Mouse (Mus musculus) embryo, embryonic 10 days (tissue): ENCODE results near the gene Sccpdh.
A peak's percentile ranks its signal among the peaks of the same experiment; 100 is the strongest.
"Not testable (repeated sequence)": the region's sequence is repeated elsewhere in the genome, so short reads cannot be mapped to it uniquely, and the experiment has no call there.

Source experiments
- DNase-seq: peaks from one replicate; pipeline ENCODE4 v3.0.0-alpha.2; 2015; ENCODE audit warnings: low spot score

Gene Sccpdh

DNA sequence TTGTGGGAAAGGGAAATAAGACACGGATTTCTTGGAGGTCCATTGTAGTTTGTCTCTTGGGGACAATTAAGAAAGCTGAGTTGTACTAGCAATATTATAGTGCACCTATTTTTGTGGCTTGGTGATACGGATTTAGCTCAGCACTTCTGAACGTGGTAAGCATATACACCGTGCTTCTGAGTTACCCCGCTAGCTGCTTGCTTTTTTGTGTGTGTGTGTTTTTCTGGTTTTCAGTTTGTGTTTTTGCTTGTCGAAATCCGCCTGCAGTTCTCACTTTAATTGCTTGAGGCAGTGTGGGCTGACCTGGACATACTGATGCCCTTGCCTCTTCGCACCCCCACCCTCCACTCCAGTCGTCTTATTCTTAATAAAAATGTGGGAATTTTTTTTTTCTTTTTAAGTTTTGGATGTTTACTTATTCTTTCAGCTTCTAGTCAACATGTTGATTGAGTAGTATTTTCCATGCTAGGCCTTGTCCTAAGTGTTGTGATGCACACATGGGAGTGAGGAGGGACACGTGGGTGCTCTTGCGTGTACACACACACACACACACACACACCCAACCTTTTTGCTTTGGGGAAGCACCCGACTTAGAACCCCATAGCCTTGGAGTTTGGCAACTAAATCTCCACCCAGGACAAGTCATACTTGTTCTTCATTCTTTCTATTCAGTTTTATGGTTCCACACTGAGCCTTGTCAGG lies 977 bp downstream of the Sccpdh start:
- DNase-seq: peak; percentile 28

DNA sequence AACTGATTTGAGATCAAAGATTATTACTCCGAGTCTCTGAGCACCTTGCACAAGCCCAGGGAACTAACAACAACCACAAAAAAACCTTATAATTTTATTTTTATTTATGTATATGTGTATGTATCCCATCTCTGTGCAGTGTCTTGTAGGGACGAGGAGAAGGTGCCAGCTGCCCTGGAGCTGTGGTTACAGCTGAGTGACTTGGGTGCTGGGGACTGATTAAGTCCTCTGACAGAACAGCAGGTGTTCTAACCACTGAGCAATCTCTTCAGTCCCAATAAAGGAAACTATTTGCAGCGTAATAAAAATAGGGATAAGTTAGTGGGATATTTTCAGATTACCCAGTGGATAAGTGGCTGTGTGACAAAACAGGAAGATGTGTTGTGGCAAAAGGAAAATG lies 6.3 kb downstream of the Sccpdh start:
- DNase-seq: no peak

DNA sequence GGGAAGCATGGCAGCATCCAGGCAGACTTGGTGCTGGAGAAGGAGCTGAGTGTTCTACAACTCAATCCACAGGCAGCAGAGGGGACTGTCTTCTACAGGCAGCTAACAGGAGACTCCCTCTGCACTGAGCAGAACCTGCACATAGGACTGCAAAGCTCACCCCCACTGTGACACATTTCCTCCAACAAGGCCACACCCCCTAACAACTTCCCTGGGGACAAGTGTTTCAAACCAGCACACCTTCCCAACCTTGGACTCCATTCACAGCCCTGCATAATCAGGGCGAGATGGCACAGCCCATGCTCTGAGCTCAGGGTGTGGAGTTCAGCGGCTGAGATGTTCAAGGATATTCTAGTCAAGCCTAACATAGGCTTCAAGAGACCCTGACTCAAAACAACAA lies 9.0 kb downstream of the Sccpdh start:
- DNase-seq: no peak

DNA sequence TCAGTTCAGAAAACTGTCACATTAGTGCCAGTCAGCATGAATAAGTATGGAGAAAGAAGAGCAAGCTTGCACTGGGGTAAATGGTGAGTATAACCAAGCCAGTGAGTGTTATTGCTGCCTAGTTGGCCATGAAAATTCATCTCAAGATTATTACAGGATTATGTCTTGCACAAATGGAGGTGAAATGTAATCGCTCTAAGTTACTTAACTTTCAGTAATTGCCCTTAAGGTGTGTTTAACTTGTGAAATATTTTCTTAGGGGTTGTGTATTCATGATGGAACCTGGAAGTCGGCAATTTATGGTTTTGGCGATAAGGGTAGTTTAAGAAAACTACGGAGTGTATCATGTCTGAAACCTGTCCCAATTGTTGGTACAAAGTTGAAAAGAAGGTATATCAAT lies 11.3 kb downstream of the Sccpdh start:
- no peak for DNase-seq

DNA sequence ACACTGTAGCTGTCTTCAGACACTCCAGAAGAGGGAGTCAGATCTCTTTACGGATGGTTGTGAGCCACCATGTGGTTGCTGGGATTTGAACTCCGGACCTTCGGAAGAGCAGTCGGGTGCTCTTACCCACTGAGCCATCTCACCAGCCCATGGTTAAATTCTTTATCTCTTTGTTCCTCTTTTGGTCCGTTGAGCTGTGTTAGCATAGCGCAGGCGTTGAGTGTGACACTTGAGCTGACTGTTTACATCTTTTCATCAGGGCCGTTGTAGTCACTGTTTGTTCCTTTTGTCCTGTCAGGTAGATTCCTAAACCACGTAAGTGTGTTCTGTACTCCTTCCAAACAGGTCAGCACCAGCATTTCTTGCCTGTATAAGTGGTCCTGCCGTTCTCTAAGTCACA lies 14.7 kb downstream of the Sccpdh start:
- DNase-seq: not testable (repeated sequence)

DNA sequence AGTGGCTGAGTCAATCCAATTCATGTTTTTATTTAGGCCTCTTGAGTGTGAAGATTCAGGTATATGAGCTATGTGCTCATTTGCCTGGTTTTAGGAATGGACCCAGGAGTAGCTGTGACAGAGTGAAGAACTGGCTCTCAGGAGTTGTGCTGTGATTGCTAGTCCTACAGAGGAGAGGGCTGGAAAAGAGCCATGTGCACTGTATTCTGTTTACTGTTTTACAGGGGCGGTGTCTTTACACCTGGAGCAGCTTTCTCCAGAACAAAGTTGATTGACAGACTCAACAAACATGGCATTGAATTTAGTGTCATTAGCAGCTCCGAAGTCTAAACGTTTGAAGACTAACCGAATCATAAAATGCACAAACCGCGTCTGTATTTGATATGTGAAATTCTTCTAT lies 18.3 kb downstream of the Sccpdh start:
- DNase-seq: no peak

DNA sequence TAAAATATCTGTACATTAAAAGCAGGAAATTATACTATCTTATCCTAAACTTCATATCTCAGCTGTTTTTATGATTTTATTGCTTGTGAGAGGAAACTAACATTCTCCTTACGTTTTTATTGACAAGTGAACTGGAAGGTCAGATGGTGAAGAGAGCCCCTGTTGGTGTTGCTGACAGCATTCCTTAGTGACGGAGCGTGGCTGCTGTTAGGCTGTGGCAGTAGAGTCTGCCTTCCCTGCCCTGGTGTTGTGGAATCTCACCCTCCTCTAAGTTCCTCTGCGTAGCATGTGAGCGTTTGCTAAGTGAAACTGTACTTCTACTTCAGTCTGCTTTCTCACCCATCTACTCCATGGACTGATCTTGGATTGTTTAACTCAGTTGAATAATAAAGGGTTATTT lies 18.8 kb downstream of the Sccpdh start:
- no peak for DNase-seq

DNA sequence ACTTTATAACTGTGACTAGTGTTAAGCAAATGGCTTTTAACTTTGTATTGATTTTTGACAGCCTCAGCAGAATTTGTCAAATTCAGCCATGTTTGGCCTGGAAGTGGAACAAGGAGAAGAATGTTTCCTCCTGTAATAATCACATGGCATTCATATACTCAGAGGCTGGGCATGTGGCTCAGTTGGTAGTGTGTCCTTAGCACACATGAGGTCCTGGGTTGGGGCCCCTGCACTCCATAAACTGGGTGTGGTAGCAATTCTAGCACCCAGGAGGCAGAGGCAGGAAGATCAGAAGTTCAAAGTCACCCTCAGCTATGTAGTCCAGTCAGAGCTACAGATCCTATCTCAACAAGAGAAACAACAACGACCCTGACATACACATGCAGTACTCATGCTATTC lies 19.3 kb downstream of the Sccpdh start:
- no peak for DNase-seq

DNA sequence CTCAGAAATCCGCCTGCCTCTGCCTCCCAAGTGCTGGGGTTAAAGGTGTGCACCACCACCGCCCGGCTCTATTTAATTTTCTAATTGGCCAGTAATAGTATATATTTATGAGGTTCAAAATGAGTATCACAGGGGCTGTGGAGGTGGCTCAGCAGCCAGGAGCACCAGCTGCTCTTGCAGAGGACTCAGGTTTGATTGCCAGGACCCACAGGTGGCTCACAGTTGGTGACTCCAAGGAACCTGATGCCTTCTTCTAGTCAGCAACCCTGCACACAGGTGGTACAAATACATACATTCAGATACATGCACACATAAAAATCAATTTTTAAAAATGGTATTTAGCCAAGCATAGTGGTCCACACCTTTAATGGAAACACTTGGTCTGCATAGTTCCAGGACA lies 20.0 kb downstream of the Sccpdh start:
- no peak for DNase-seq

DNA sequence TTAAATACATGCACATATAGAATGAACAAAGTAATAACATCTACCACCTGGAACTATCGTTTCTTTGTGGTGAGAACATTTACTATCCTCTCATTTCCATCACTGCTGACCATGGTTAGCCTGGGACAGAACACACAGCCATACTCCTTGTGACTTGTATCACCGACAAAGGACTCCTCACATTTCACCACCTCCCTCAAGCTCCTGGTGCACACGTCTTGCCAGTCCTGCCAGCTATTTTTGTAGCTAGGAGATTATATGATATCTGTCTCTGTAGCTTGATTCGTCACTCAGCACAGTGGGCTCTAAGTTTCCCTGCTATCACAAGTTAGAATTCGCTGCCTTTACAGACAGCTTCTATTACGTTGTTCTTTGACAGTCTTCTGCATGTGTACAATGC lies 20.4 kb downstream of the Sccpdh start:
- DNase-seq: no peak

DNA sequence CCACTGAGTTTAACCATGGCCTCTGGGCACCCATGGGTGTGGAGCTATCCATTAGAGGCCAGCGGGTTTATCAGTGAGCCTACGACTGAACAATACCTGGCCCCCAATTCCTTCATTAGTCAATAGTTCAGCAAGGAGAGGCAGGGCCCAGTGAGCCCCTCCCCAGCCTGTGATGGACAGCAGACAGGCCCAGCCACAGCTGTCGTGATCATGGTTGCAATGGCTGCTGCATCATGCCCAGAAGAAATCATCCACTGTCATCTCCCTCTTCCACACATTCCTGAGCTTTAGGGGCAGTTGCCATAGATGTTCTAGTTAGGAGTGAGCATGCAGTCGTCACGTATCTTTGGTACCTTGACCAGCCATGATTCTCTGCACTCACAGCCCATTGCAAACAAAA lies 20.9 kb downstream of the Sccpdh start:
- no peak for DNase-seq

DNA sequence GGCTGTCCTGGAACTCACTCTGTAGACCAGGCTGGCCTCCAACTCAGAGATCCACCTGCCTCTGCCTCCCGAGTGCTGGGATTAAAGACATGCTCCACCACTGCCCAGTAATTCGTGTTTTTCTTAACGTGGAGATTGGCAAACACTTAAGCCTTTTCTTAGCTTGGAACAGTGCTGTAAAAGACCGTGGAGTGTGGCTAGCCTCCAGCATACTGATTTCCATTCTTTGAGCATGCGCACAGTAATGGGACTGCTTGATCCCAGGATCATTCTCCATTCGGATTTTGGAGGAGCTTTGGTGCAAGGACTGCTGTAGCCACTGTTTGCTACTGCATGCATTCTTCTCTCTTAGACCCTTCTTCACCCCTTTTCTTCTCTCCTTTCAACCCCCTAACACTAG lies 21.5 kb downstream of the Sccpdh start:
- no peak for DNase-seq

DNA sequence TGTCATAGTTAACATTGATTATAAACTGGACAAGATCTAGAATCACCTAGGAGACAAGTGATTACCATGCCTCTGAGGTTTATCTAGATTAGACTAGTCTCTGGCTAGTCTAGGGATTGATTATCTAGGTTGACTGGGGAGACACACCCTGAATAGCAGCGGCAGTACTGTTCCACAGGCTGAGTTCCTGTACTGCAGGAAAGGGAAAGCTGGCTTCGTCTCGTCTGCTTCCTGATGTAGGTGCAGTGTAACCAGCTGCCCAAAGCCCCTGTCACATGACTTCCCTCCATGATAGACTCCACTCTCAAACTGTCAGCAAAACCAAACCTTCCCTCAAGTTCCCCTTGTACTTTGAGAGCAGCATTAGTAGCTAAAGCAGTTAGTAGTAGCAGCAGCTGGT lies 36.1 kb downstream of the Sccpdh start:
- DNase-seq: no peak

DNA sequence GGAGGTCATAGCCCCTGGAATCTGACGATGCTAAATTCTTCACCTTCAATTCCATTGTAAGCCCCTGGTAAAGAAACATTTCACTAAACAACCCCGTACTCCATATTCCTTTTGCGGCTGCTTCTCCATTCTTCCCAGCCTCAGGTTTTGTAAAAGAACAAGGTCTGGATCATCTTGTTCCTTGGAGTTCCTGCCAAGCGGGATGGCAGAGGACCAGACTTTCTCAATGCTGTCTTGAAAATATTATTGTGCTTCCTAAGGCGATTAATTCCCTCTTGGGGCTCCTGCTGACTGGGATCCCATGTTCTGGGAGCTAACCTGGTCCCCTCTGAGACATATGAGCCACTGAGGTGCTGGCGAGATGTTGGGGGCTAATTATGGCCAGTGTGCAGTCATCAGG lies 37.1 kb downstream of the Sccpdh start:
- DNase-seq: no peak

DNA sequence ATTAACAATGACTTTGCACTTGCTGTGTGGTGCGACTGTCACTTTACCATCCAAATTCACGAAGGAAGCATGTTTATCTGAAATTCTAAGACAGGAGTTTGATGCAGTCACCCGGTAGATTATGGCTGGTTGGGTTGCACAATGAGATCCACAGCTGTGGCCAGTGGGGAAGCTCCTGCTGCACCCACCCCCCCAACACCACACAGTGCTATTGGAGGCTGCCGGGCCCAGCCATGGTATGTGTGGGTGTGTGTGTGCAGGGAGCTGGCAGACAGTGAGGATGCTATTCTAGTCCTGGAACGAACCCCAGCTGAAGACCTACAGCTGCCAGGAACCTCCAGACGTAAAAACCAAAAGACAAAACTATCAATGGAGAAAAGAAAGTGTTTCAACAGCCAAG lies 41.4 kb downstream of the Sccpdh start:
- no peak for DNase-seq

DNA sequence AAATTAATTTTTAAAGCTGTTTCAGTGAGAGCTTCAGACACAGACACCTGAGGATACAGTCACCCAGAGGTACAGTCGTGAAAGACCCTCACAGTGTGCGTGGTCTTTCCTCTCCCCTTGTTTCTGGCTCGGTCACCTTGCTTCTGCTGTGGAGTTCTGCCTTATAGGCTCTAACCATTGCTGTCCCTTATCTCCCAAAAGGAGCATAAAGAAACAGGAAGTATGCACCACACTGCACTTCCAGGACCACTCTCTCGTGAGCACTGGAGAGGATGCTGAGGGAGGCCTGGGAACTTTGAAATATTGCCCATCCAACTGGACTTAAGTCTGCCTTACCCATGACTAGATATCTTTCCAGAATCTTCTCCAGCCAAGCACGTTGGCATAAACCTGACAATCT lies 42.7 kb downstream of the Sccpdh start:
- no peak for DNase-seq

DNA sequence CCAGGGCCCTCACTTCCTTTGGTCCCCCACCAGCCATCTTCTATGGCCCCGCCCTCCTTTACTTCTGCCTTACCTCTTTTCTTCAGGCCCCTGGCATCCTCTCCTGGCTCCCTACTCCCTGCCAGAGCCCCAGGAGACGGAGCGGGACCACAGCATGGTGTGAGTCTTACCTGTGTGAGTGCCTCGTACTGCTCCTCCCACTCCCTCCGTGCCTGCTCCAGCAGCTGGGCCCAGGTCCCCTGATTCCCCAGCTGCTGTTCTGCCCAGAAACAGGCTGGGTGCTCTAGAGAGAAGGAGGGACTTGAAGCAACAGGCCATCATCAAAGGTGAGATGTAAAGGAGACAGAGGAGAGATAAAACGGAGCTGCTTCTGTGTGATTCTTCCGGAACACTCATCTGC lies 44.6 kb downstream of the Sccpdh start:
- no peak for DNase-seq

DNA sequence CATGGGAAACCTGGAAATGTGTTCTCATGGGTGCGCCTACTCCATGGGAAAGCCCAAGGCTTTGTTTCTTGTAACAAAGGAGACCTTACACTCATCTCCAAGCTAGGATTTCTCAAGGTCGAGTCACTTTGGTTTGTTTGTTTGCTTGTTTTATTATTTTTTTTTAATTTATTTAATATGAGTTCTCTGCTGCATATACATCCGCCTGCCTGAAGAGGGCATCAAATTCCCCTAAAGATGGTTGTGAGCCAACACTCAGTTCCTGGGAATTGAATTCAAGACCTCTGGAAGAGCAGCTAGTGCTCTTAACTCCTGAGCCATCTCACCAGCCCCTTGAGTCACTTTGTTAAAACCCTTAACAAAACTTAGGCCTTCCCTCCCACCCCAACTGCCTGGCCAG lies 45.4 kb downstream of the Sccpdh start:
- no peak for DNase-seq

DNA sequence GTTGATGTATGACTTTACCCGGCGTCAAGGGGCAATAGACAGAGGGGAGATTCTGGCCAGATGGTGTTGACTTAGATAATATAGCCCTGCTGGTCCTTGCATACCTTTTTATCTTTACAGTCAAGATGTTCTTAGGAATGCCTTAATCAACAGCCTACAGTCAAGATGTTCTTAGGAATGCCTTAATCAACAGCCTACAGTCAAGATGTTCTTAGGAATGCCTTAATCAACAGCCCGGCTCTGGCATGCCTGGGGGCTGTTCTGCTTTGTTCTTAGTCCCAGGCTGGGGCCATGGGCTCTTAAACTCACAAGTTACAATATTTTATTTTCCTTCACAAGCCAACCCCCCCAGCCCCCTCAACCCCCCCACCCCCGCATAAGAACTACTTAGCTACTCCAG lies 47.3 kb downstream of the Sccpdh start:
- DNase-seq: not testable (repeated sequence)

DNA sequence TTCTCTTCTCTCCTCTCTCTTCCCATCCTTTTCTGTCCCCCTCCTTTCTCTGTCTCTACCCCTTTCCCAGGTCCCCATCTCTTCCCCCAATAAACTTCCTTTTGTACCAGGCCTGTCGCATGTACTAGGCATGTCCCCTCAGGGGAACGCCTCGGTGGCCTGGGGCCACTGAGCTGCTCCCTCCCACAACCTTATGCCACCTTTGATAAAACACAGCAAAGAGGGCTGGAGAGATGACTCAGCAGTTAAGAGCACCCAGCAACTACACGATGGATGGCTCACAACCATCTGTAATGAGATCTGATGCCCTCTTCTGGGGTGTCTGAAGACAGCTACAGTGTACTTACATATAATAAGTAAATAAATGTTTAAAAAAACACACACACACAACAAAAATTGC lies 47.8 kb downstream of the Sccpdh start:
- no peak for DNase-seq

DNA sequence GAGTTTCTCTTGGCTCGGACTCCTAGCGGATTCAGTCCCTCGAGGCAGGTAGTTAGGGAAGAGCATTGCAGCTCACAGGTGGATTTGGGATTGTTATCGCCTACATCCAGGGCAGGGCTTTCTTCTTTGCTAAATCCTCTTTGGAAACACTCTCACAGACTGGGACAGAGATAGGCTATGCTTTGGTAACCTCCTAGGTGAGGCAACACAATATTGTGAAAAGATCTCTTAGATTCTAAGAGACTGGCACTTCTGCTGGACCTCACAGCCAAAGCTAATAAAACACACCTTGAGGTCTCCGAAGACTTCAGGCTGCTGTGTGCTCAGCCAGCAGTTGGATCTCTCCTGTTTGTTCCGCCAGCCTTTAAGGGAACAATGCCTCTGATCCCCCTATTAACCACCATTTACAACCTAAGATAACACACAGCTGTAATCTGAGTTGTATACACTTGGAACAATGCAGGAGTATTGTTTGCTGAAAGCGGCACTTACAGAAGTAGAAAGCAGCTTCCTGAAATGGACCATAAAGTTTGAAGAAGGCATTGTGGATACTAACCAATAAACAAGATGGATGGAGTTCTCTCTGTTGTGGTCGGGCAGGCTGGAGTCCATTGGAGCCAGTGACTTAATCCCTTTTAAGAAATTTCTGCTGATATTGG lies 54.9 kb downstream of the Sccpdh start:
- DNase-seq: no peak

DNA sequence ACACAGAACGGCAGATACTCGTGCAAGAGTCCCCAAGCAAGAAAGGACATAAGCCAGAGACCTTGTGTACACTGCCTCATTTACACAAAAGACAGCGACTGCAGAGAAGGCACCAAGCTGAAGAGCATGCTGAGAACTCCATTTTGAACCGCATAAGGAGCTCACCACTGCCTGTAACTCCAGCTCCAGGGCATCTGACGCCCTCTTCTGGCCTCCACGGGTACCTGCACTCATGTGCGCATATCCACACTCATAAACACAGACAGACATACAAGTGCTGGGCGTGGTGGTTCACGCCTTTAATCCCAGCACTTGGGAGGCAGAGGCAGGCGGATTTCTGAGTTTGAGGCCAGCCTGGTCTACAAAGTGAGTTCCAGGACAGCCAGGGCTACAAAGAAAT lies 60.7 kb downstream of the Sccpdh start:
- no peak for DNase-seq

DNA sequence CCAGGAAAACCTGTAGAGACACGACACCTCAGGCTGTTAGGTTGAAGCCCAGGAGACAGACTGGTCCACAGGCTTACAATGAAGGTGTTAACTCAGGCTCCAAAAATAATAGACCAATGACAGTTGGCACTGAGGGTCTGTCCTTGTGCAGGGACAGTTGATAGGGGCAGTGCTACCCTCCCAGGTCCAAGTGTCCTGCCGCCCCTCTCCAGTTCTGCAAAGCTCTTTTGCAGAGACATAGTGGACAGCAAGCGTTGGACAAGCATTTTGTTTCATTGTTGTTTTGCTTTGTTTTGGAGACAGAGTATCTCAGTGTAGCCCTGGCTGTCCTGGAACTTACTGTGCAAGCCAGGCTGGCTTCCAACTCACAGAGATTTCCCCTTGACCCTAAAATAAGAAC lies 63.4 kb downstream of the Sccpdh start:
- no peak for DNase-seq
